Mouse (Mus musculus) liver, embryonic 14.5 days (tissue): ENCODE measurements around the gene Cela1. TPM values are rescaled to one million over a fixed set of nuclear protein-coding genes. Genes with fewer than 3 reads are reported as not detected.

Experiments used
- ATAC-seq: fragments of 200-750 bp; cut with Nextera tagmentation; 2 replicates; pipeline ENCODE4 v1.8.0; 2017; ENCODE audit warnings: moderate number of reproducible peaks, mild to moderate bottlenecking, moderate library complexity; ENCODE audit not compliant: insufficient read depth
- DNase-seq, 3 experiments: peaks; one replicate each; pipeline ENCODE4 v3.0.0-alpha.2; 2012 to 2013; ENCODE audit warnings: low read depth in 3 of 3, low spot score in 3 of 3
- H3K27ac ChIP-seq: fragments of 300-500 bp; sonication (generic); 2 replicates; pipeline ENCODE4 v1.5.1; 2014; ENCODE audit warnings: moderate library complexity, mild to moderate bottlenecking, control low read depth, inconsistent platforms
- H3K27me3 ChIP-seq: fragments of 300-500 bp; sonication (generic); 2 replicates; pipeline ENCODE4 v1.6.1; 2014; ENCODE audit warnings: mild to moderate bottlenecking, low read length, moderate library complexity; ENCODE audit not compliant: control insufficient read depth, insufficient read depth
- H3K36me3 ChIP-seq: fragments of 300-500 bp; sonication (generic); replicated peaks from 2 replicates; pipeline ENCODE4 v1.6.1; 2014; ENCODE audit warnings: low read depth; ENCODE audit not compliant: control insufficient read depth, insufficient read depth
- H3K4me1 ChIP-seq, 2 experiments: fragments of 200-500 bp in 1 of 2; fragments of 300-500 bp in 1 of 2; sonication (generic) in 1 of 2; replicated peaks; 2 replicates each; pipeline ENCODE4 v1.6.1; 2012 to 2014; ENCODE audit warnings: antibody characterized with exemption in 1 of 2, inconsistent platforms in 1 of 2, low read length in 1 of 2; ENCODE audit not compliant: control insufficient read depth in 2 of 2, insufficient read depth in 2 of 2
- H3K4me2 ChIP-seq: fragments of 300-500 bp; sonication (generic); 2 replicates; pipeline ENCODE4 v1.6.1; 2014; ENCODE audit warnings: low read depth, mild to moderate bottlenecking, control low read depth, moderate library complexity
- H3K4me3 ChIP-seq, 2 experiments: fragments of 200-500 bp in 1 of 2; fragments of 300-500 bp in 1 of 2; sonication (generic) in 1 of 2; 2 replicates each; pipeline ENCODE4 v1.5.1; 2012 to 2014; ENCODE audit warnings: low read depth in 2 of 2, low read length in 2 of 2, mild to moderate bottlenecking in 2 of 2, control low read depth in 1 of 2, inconsistent platforms in 1 of 2, moderate library complexity in 1 of 2; ENCODE audit not compliant: insufficient read depth in 1 of 2
- H3K9ac ChIP-seq: fragments of 300-500 bp; sonication (generic); replicated peaks from 2 replicates; pipeline ENCODE4 v1.6.1; 2014; ENCODE audit warnings: mild to moderate bottlenecking, control low read depth, moderate library complexity
- H3K9me3 ChIP-seq: fragments of 300-500 bp; sonication (generic); 2 replicates; pipeline ENCODE4 v1.6.1; 2016; ENCODE audit warnings: low read length, mixed read lengths; ENCODE audit not compliant: control insufficient read depth
- CTCF ChIP-seq: IDR thresholded peaks from 2 replicates; pipeline ENCODE4 v1.5.1; 2016; ENCODE audit warnings: antibody characterized with exemption, low read depth, control low read depth
- EP300 ChIP-seq: IDR thresholded peaks from 2 replicates; pipeline ENCODE4 v1.6.1; 2016; ENCODE audit warnings: antibody characterized with exemption, low read depth
- WGBS: fragments of 180-500 bp; shearing (Covaris S2); extraction: QIAGEN DNeasy Blood & Tissue Kit; methylation state at CpG from one replicate; pipeline ENCODE4 v1.1.7; 2014; ENCODE audit not compliant: insufficient replicate concordance; 5-methylcytosine and 5-hydroxymethylcytosine counted together
- polyA plus RNA-seq, 2 experiments: library from polyadenylated mRNA; depleted of rRNA in 1 of 2; stranded (reverse) in 1 of 2; unstranded in 1 of 2; fragments of >200 nt; fragmentation: Nextera tagmentation in 1 of 2; extraction: Ambion mirVana in 1 of 2; gene quantifications; 2 replicates each; pipeline versions ENCODE4 v1.2.1 to v1.2.3; 2012 to 2014

Gene Cela1
- polyA plus RNA-seq, 2 experiments, result 8.1 to 13.8 TPM

DNA sequence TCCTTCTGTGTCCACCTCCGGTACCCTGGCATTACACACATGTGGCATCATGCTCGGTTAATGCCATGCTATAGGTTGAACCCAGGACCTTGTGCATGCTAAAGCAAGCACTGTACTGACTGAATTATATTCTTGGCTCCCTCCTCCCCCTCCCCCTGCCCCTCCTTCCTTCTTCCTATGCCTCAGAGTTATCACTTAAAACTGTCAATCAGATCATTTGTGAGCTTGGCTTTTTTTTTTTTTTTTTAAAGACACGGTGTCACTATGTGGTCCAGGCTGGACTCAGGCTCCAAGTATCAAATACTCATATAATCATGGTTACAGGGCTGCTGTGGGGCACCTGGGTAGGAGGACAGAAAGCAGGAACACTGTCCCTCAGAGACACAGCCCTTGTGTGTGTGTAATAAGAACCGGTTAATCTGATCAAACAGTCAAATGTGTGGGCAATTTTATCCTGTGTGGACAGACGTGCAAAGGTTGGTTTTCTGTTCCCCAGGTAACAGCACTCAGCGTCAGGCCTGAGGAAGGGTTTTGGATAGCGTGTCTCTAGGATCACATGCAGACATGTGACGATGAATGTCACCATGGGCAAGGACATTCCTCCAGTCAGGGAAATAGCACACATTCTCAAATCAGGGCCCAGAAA is 20.8 kb upstream of the Cela1 start:
- H3K36me3 ChIP-seq, result no peaks in the 10 kb centered on the region
- ATAC-seq, result no peak

DNA sequence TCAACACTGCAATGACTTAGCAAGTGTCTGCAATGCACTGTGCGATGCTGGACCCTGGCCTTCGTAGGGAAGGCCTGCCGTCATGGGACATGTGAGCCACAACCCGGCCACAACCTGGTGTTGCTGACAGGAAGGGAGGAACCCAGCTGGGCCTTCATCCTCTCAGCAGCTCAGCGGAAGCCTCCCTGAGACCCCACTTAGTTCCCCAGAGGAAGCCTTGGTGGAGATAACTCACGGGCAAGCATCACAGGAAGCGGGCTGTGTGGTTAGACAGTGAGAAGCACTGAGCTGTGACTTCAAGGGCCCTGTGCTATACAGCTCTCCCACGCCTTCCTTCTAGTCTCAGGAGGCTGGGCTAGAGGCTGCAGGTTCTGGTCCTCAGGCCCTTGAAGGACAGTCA is 18.5 kb upstream of the Cela1 start:
- Histone ChIP-seq H3K27ac (no peak overlapping the region), H3K4me2 (no peak overlapping the region), H3K36me3 (no peaks in the 10 kb centered on the region), H3K27me3 (no peaks in the 10 kb centered on the region; the same call in 1 of the 2 replicates), H3K4me3 (no peak overlapping the region), H3K4me1 (peaks cover 3 to 12% of the 10 kb centered on the region in 2 experiments), H3K9me3 (no peaks in the 10 kb centered on the region), H3K9ac (no peak overlapping the region)
- ATAC-seq (peak; percentile 48; the same call in 1 of the 2 replicates), DNase-seq (peak in 1 of 3 experiments; percentile 12)
- no peak for TF ChIP-seq CTCF
- no peak for TF ChIP-seq EP300
- 16% methylated on average over 8 of the region's 8 CpGs for WGBS

More for the DNA sequence above, 20.8 kb upstream of the Cela1 start:
- H3K9me3 ChIP-seq, result no peaks in the 10 kb centered on the region
- WGBS, result 31% methylated on average over 8 of the region's 8 CpGs
- H3K9ac ChIP-seq, result no peak overlapping the region
- no peak for TF ChIP-seq EP300
- H3K4me1 ChIP-seq, result peaks cover 0 to 6% of the 10 kb centered on the region in 2 experiments; a peak in 2 of 4 replicates
- DNase-seq, result no peak
- H3K4me3 ChIP-seq, result no peak overlapping the region
- no peak overlapping the region for H3K4me2 ChIP-seq
- no peak overlapping the region for H3K27ac ChIP-seq
- no peaks in the 10 kb centered on the region; the same call in 1 of the 2 replicates for H3K27me3 ChIP-seq

DNA sequence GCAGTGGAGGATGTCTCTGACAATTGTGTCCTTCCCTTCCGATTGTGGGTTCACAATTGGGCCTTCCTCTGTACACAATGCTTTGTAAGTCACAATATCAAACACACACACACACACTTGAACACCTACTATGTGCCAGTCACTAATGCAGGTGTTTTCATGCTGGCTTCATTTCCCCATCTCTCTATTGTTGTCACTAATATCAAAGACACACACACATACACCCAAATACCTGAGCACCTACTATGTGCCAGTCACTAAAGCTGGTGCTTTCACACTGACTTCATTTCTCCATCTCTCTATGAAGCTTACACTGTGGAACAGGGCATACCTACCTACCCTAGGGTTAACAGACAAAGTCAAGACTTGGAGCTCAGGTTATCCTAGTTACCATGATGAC is 17.7 kb upstream of the Cela1 start:
- Histone ChIP-seq H3K27me3 (no peaks in the 10 kb centered on the region; the same call in 1 of the 2 replicates), H3K4me2 (no peak overlapping the region), H3K4me3 (no peak overlapping the region), H3K9ac (no peak overlapping the region), H3K27ac (no peak overlapping the region), H3K36me3 (no peaks in the 10 kb centered on the region), H3K9me3 (no peaks in the 10 kb centered on the region), H3K4me1 (peaks cover 9 to 19% of the 10 kb centered on the region in 2 experiments)
- 59% methylated on average over 1 of the region's 1 CpGs for WGBS
- DNase-seq, result no peak
- no peak for ATAC-seq
- TF ChIP-seq EP300 (no peak), CTCF (no peak)

GRCm38 (mm10) chr15:100703913-100704312 is 16.2 kb upstream of the Cela1 start:
- no peak for ATAC-seq
- TF ChIP-seq CTCF (no peak), EP300 (no peak)
- Histone ChIP-seq H3K4me3 (no peak overlapping the region), H3K27ac (no peak overlapping the region), H3K27me3 (no peaks in the 10 kb centered on the region; the same call in 1 of the 2 replicates), H3K9ac (no peak overlapping the region), H3K36me3 (no peaks in the 10 kb centered on the region), H3K9me3 (no peaks in the 10 kb centered on the region), H3K4me2 (no peak overlapping the region), H3K4me1 (peaks cover 9 to 21% of the 10 kb centered on the region in 2 experiments)
- WGBS, result 26% methylated on average over 17 of the region's 17 CpGs
- DNase-seq, result no peak

DNA sequence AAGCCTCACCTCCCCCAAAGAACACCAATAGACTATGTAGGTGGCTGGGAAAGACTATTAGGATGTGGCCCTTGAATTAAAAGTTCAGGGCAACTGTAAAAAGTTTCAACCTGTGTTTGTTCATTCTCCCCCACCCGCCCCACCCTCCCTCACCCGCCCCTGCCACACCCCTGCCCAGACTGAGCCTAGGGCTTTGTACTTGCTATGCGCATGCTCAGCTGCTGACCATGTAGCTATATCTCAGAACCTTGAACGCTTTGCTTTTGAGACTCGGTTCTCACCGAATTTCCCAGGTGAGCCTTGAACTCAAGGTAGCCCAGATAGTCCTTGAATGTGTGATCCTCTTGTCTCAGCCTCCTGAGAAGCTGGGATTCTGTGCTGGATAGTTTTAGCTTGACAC is 14.1 kb upstream of the Cela1 start:
- DNase-seq (no peak), ATAC-seq (no peak)
- TF ChIP-seq EP300 (no peak), CTCF (no peak)
- Histone ChIP-seq H3K27me3 (no peaks in the 10 kb centered on the region; the same call in 1 of the 2 replicates), H3K27ac (no peak overlapping the region), H3K4me3 (no peak overlapping the region), H3K36me3 (no peaks in the 10 kb centered on the region), H3K4me1 (peaks cover 9 to 17% of the 10 kb centered on the region in 2 experiments), H3K9ac (no peak overlapping the region), H3K4me2 (peak overlapping the region; percentile 22), H3K9me3 (no peaks in the 10 kb centered on the region)
- 30% methylated on average over 6 of the region's 6 CpGs for WGBS
